Mouse (Mus musculus) cerebellum, adult 2 months (tissue): ENCODE data around the gene Gtpbp2.

ENCODE experiments used
- CTCF ChIP-seq: fragments of 200-500 bp; IDR thresholded peaks from 2 replicates; pipeline ENCODE4 v1.5.1; 2011; ENCODE audit warnings: low read depth, mild to moderate bottlenecking, control low read depth, low read length, moderate library complexity, borderline replicate concordance; ENCODE audit not compliant: insufficient read depth
- POLR2A ChIP-seq: fragments of 200-500 bp; IDR thresholded peaks from 2 replicates; pipeline ENCODE4 v1.6.1; 2011; ENCODE audit warnings: low read length, control low read depth, borderline replicate concordance; ENCODE audit not compliant: insufficient read depth

- TF ChIP-seq CTCF: no peak
- TF ChIP-seq POLR2A: no peak
Observed at GRCm38 (mm10) chr17:46123953-46124700, 36.7 kb upstream of the Gtpbp2 start.
